Mouse (Mus musculus): ENCODE results near the gene AL607142.1. TPM values are rescaled to one million over a fixed set of nuclear protein-coding genes. Genes with fewer than 3 reads are reported as not detected.

AL607142.1 gene
- total and polyA plus RNA-seq, 2 experiments = not detected

- TF ChIP-seq POLR2A (IDR thresholded peaks at IDR 0.05; ENCODE audit: extremely low read depth, insufficient read depth, low read length) (no peak), CTCF (IDR thresholded peaks at IDR 0.05; ENCODE audit: low read depth, low read length) (no peak)
These were observed 34.9 kb upstream of the AL607142.1 start for GRCm38 (mm10) chr4:120029937-120030336.

GRCm38 (mm10) chr4:120032320-120032983, 32.3 kb upstream of the AL607142.1 start:
- no peak for DNase-seq (ENCODE audit: extremely low read depth, low read depth, low spot score)
- Histone ChIP-seq H3K27me3 (ENCODE audit: control insufficient read depth, insufficient read depth, low read length) (peaks cover 3% of the 10 kb centered on the region; the same call in 1 of the 2 replicates), H3K4me1 (ENCODE audit: control insufficient read depth, insufficient read depth, low read length) (no peaks in the 10 kb centered on the region), H3K4me3 (ENCODE audit: insufficient read depth, low read depth, low read length) (peak overlapping the region; percentile 65), H3K36me3 (ENCODE audit: control insufficient read depth, insufficient read depth, low read length) (no peaks in the 10 kb centered on the region), H3K9ac (ENCODE audit: low read depth, low read length) (peak overlapping the region; percentile 74), H3K27ac (replicated peaks; ENCODE audit: insufficient read depth, low read depth, low read length) (no peak overlapping the region), H3K79me2 (ENCODE audit: control insufficient read depth, insufficient read depth, low read length) (no peaks in the 10 kb centered on the region)
- no peak for TF ChIP-seq CTCF (IDR thresholded peaks at IDR 0.05; ENCODE audit: low read depth, low read length)
- no peak for TF ChIP-seq POLR2A (IDR thresholded peaks at IDR 0.05; ENCODE audit: extremely low read depth, insufficient read depth, low read length)
- 13% methylated on average over 69 of the region's 70 CpGs for WGBS

More at GRCm38 (mm10) chr4:120029937-120030336, 34.9 kb upstream of the AL607142.1 start:
- Histone ChIP-seq H3K4me3 (ENCODE audit: insufficient read depth, low read depth, low read length) (no peak overlapping the region), H3K27me3 (ENCODE audit: control insufficient read depth, insufficient read depth, low read length) (no peaks in the 10 kb centered on the region; the same call in 1 of the 2 replicates), H3K27ac (replicated peaks; ENCODE audit: insufficient read depth, low read depth, low read length) (no peak overlapping the region), H3K4me1 (ENCODE audit: control insufficient read depth, insufficient read depth, low read length) (no peaks in the 10 kb centered on the region), H3K36me3 (ENCODE audit: control insufficient read depth, insufficient read depth, low read length) (no peaks in the 10 kb centered on the region), H3K79me2 (ENCODE audit: control insufficient read depth, insufficient read depth, low read length) (no peaks in the 10 kb centered on the region), H3K9ac (ENCODE audit: low read depth, low read length) (no peak overlapping the region)
- no peak for DNase-seq (ENCODE audit: extremely low read depth, low read depth, low spot score)
- WGBS = 81% methylated on average over 1 of the region's 1 CpGs

- H3K27ac ChIP-seq (replicated peaks; ENCODE audit: insufficient read depth, low read depth, low read length) = no peak overlapping the region
- TF ChIP-seq POLR2A (IDR thresholded peaks at IDR 0.05; ENCODE audit: extremely low read depth, insufficient read depth, low read length) = no peak
- TF ChIP-seq CTCF (IDR thresholded peaks at IDR 0.05; ENCODE audit: low read depth, low read length) = no peak
- WGBS = 1% methylated on average over 38 of the region's 38 CpGs
- H3K9ac ChIP-seq (ENCODE audit: low read depth, low read length) = peak overlapping the region; percentile 74
- peak overlapping the region; percentile 65 for H3K4me3 ChIP-seq (ENCODE audit: insufficient read depth, low read depth, low read length)
- H3K79me2 ChIP-seq (ENCODE audit: control insufficient read depth, insufficient read depth, low read length) = no peaks in the 10 kb centered on the region
- peaks cover 3% of the 10 kb centered on the region; the same call in 1 of the 2 replicates for H3K27me3 ChIP-seq (ENCODE audit: control insufficient read depth, insufficient read depth, low read length)
- no peak for DNase-seq (ENCODE audit: extremely low read depth, low read depth, low spot score)
- no peaks in the 10 kb centered on the region for H3K36me3 ChIP-seq (ENCODE audit: control insufficient read depth, insufficient read depth, low read length)
- no peaks in the 10 kb centered on the region for H3K4me1 ChIP-seq (ENCODE audit: control insufficient read depth, insufficient read depth, low read length)
These were observed 31.8 kb upstream of the AL607142.1 start for GRCm38 (mm10) chr4:120032984-120033355.

- H3K27ac ChIP-seq (replicated peaks; ENCODE audit: insufficient read depth, low read depth, low read length) = no peak overlapping the region
- no peaks in the 10 kb centered on the region for H3K4me1 ChIP-seq (ENCODE audit: control insufficient read depth, insufficient read depth, low read length)
- DNase-seq (ENCODE audit: extremely low read depth, low read depth, low spot score) = no peak
- peaks cover 3% of the 10 kb centered on the region; the same call in 1 of the 2 replicates for H3K27me3 ChIP-seq (ENCODE audit: control insufficient read depth, insufficient read depth, low read length)
- WGBS = 82% methylated on average over 4 of the region's 4 CpGs
- no peaks in the 10 kb centered on the region for H3K36me3 ChIP-seq (ENCODE audit: control insufficient read depth, insufficient read depth, low read length)
- TF ChIP-seq POLR2A (IDR thresholded peaks at IDR 0.05; ENCODE audit: extremely low read depth, insufficient read depth, low read length) = no peak
- TF ChIP-seq CTCF (IDR thresholded peaks at IDR 0.05; ENCODE audit: low read depth, low read length) = no peak
- H3K4me3 ChIP-seq (ENCODE audit: insufficient read depth, low read depth, low read length) = no peak overlapping the region
- H3K79me2 ChIP-seq (ENCODE audit: control insufficient read depth, insufficient read depth, low read length) = no peaks in the 10 kb centered on the region
- H3K9ac ChIP-seq (ENCODE audit: low read depth, low read length) = no peak overlapping the region
These were observed 28.5 kb upstream of the AL607142.1 start for GRCm38 (mm10) chr4:120036294-120036693.

- Histone ChIP-seq H3K27ac (replicated peaks; ENCODE audit: insufficient read depth, low read depth, low read length) (no peak overlapping the region), H3K9ac (ENCODE audit: low read depth, low read length) (no peak overlapping the region), H3K79me2 (ENCODE audit: control insufficient read depth, insufficient read depth, low read length) (no peaks in the 10 kb centered on the region), H3K4me3 (ENCODE audit: insufficient read depth, low read depth, low read length) (no peak overlapping the region), H3K4me1 (ENCODE audit: control insufficient read depth, insufficient read depth, low read length) (no peaks in the 10 kb centered on the region), H3K27me3 (ENCODE audit: control insufficient read depth, insufficient read depth, low read length) (peaks cover 3% of the 10 kb centered on the region; the same call in 1 of the 2 replicates), H3K36me3 (ENCODE audit: control insufficient read depth, insufficient read depth, low read length) (no peaks in the 10 kb centered on the region)
- TF ChIP-seq CTCF (IDR thresholded peaks at IDR 0.05; ENCODE audit: low read depth, low read length) (no peak), POLR2A (IDR thresholded peaks at IDR 0.05; ENCODE audit: extremely low read depth, insufficient read depth, low read length) (no peak)
- no peak for DNase-seq (ENCODE audit: extremely low read depth, low read depth, low spot score)
- 36% methylated on average over 7 of the region's 7 CpGs for WGBS
These were observed 27.8 kb upstream of the AL607142.1 start for GRCm38 (mm10) chr4:120037007-120037406.

GRCm38 (mm10) chr4:120041520-120041919, 23.3 kb upstream of the AL607142.1 start:
- no peak for DNase-seq (ENCODE audit: extremely low read depth, low read depth, low spot score)
- TF ChIP-seq CTCF (IDR thresholded peaks at IDR 0.05; ENCODE audit: low read depth, low read length) = no peak
- TF ChIP-seq POLR2A (IDR thresholded peaks at IDR 0.05; ENCODE audit: extremely low read depth, insufficient read depth, low read length) = no peak
- H3K27me3 ChIP-seq (ENCODE audit: control insufficient read depth, insufficient read depth, low read length) = no peaks in the 10 kb centered on the region
- H3K4me1 ChIP-seq (ENCODE audit: control insufficient read depth, insufficient read depth, low read length) = no peaks in the 10 kb centered on the region
- no peaks in the 10 kb centered on the region for H3K36me3 ChIP-seq (ENCODE audit: control insufficient read depth, insufficient read depth, low read length)
- no peaks in the 10 kb centered on the region for H3K79me2 ChIP-seq (ENCODE audit: control insufficient read depth, insufficient read depth, low read length)
- no peak overlapping the region for H3K4me3 ChIP-seq (ENCODE audit: insufficient read depth, low read depth, low read length)
- no peak overlapping the region for H3K27ac ChIP-seq (replicated peaks; ENCODE audit: insufficient read depth, low read depth, low read length)
- WGBS = 81% methylated on average over 2 of the region's 2 CpGs
- no peak overlapping the region for H3K9ac ChIP-seq (ENCODE audit: low read depth, low read length)

Data from liver, adult 2 months (tissue).